Mouse (Mus musculus): ENCODE data around the gene Mbnl3. TPM values are rescaled to one million over a fixed set of nuclear protein-coding genes. Genes with fewer than 3 reads are reported as not detected.

Gene Mbnl3
- polyA plus RNA-seq (2015; fragmentation: Nextera tagmentation; extraction: Ambion mirVana): 17.8 and 18.8 TPM in 2 replicates

- Histone ChIP-seq H3K27me3 (no peaks in the 10 kb centered on the region), H3K4me3 (peak within 1 kb of the TSS; percentile 59), H3K9me3 (no peaks in the 10 kb centered on the region), H3K9ac (peak within 1 kb of the TSS; percentile 54), H3K4me2 (peak within 1 kb of the TSS; percentile 65), H3K27ac (peak within 1 kb of the TSS; percentile 91), H3K36me3 (no peaks in the 10 kb centered on the region), H3K4me1 (no peaks in the 10 kb centered on the region)
- ATAC-seq (ENCODE audit: borderline replicate concordance, extremely low read depth, low FRiP score, low TSS enrichment): no peak
- WGBS: 46% methylated on average over 11 of the region's 11 CpGs
Measured at GRCm38 (mm10) chrX:51206432-51206831, at the start of gene Mbnl3. TSS of gene Mbnl3 (minus strand) at chrX:51206532.

GRCm38 (mm10) chrX:51205548-51206324, 596 bp downstream of the Mbnl3 start:
- H3K27ac ChIP-seq: peak overlapping the region; percentile 91
- WGBS: 19% methylated on average over 57 of the region's 79 CpGs
- ATAC-seq (ENCODE audit: borderline replicate concordance, extremely low read depth, low FRiP score, low TSS enrichment): peak; percentile 69
- peak overlapping the region; percentile 59 for H3K4me3 ChIP-seq
- no peaks in the 10 kb centered on the region for H3K36me3 ChIP-seq
- H3K9me3 ChIP-seq: no peaks in the 10 kb centered on the region
- H3K27me3 ChIP-seq: no peaks in the 10 kb centered on the region
- no peaks in the 10 kb centered on the region for H3K4me1 ChIP-seq
- peak overlapping the region; percentile 65 for H3K4me2 ChIP-seq
- peak overlapping the region; percentile 54 for H3K9ac ChIP-seq

DNA sequence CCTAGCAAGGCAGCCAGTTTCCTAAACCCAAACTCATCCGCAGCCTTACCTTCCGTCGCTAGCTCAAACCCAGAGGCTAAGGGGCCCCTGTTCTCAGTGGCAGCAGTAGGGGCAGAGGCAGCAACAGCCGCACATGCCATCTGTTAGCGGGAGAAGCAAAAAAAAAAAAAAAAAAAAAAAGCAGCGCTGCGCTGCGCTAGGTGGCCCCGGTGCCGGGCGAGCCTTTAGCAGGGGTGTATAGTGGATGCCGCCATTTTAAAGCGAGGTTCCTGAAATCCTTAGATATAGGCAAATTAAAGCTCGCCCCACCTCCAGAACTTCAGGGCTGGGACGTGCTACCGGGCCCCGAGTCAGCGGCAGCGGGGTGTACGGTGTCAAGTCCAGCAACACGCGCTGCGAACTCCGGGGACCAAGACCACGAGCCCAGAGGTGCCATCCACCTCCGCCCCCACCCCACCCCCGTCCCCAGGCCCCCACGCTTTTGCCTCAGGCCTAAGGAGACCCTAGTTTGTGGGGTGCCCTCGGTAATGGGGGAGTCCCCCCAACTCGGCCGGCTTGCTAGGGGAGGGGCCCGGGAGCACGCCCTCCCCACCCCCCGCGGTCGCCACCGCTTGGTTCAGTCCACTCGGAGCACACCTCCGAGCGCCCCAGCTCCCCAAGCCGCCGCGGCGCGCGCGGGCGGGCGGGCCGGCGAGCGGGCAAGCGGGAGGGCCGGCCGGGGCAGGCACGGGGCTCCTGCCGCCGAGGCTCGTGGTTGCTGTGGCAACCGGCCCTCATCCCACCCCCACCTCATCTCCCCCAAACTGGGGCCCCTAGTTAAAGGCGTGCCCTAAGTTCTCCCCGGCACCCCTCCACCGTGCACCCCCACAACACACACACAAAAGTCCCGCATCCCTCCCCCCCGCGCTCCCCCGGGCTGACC, 1.4 kb downstream of the Mbnl3 start:
- peak overlapping the region; percentile 65 for H3K4me2 ChIP-seq
- H3K4me1 ChIP-seq: no peaks in the 10 kb centered on the region
- no peaks in the 10 kb centered on the region for H3K36me3 ChIP-seq
- no peaks in the 10 kb centered on the region for H3K9me3 ChIP-seq
- 16% methylated on average over 37 of the region's 67 CpGs for WGBS
- peak overlapping the region; percentile 59 for H3K4me3 ChIP-seq
- peak overlapping the region; percentile 54 for H3K9ac ChIP-seq
- peak; percentile 84 for ATAC-seq (ENCODE audit: borderline replicate concordance, extremely low read depth, low FRiP score, low TSS enrichment)
- H3K27me3 ChIP-seq: no peaks in the 10 kb centered on the region
- peak overlapping the region; percentile 91 for H3K27ac ChIP-seq

DNA sequence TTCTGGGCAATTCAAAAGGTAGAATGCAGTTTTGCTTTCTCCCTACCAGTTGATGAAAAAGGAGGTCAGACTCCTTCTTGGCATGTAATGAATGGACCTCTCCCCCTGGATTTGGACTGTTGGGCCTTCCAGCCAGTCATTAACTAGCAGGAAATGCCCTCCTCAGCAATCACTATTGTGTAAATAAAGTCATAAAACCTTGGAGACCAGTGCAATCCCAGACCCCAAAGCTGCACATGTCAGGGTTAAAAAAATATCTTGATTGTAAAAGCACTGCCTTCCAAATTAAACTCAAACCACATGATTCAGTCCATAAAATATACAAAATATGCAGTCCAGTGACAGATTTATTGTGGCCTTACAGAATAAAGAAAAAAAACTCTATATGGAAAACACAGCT, 9.3 kb downstream of the Mbnl3 start:
- H3K36me3 ChIP-seq: no peaks in the 10 kb centered on the region
- H3K27me3 ChIP-seq: no peaks in the 10 kb centered on the region
- no peak overlapping the region for H3K27ac ChIP-seq
- no peak for ATAC-seq (ENCODE audit: borderline replicate concordance, extremely low read depth, low FRiP score, low TSS enrichment)
- H3K9me3 ChIP-seq: no peaks in the 10 kb centered on the region
- H3K4me1 ChIP-seq: 0 out of 2 replicates have a peak, but pooled peaks cover 4% of the 10 kb centered on the region
- H3K9ac ChIP-seq: no peak overlapping the region
- no peak overlapping the region for H3K4me2 ChIP-seq
- no peak overlapping the region for H3K4me3 ChIP-seq

- Histone ChIP-seq H3K4me1 (no peaks in the 10 kb centered on the region), H3K27ac (no peak overlapping the region), H3K27me3 (no peaks in the 10 kb centered on the region), H3K9me3 (no peaks in the 10 kb centered on the region), H3K4me3 (no peak overlapping the region), H3K36me3 (no peaks in the 10 kb centered on the region), H3K4me2 (no peak overlapping the region), H3K9ac (no peak overlapping the region)
- WGBS: 26% methylated on average over 2 of the region's 2 CpGs
- ATAC-seq (ENCODE audit: borderline replicate concordance, extremely low read depth, low FRiP score, low TSS enrichment): no peak
Measured at GRCm38 (mm10) chrX:51171914-51172313, 34.4 kb downstream of the Mbnl3 start.

- Histone ChIP-seq H3K9ac (no peak overlapping the region), H3K4me1 (no peaks in the 10 kb centered on the region), H3K4me2 (no peak overlapping the region), H3K9me3 (no peaks in the 10 kb centered on the region), H3K36me3 (no peaks in the 10 kb centered on the region), H3K4me3 (no peak overlapping the region), H3K27ac (no peak overlapping the region), H3K27me3 (no peaks in the 10 kb centered on the region)
- no peak for ATAC-seq (ENCODE audit: borderline replicate concordance, extremely low read depth, low FRiP score, low TSS enrichment)
- WGBS: 62% methylated on average over 6 of the region's 6 CpGs
Measured at GRCm38 (mm10) chrX:51171413-51171812, 34.9 kb downstream of the Mbnl3 start.

DNA sequence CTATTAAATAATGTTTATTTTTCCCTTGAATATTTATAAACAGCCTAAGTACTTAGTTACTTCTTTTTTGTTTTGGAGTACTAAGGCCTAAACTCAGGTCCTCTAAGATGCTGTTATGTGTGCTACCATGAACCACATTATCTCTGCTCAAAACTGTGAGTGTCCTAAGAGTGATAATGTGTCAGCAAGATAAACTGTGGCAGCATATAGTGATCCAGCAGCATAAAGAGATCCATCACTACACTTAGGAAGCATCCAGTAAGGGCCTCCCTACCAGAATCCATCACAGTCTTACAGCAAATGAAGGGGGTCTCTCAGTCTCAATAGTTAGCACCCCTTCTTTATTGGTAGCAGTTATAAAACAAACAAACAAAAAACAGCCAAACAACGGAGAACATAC, 35.9 kb downstream of the Mbnl3 start:
- H3K4me2 ChIP-seq: no peak overlapping the region
- WGBS: 75% methylated on average over 1 of the region's 1 CpGs

GRCm38 (mm10) chrX:51169476-51170045, 36.8 kb downstream of the Mbnl3 start:
- Histone ChIP-seq H3K9me3 (no peaks in the 10 kb centered on the region), H3K9ac (no peak overlapping the region), H3K4me1 (no peaks in the 10 kb centered on the region), H3K4me3 (no peak overlapping the region), H3K27ac (no peak overlapping the region), H3K4me2 (peak overlapping the region; percentile 6; the same call in 1 of the 2 replicates), H3K27me3 (no peaks in the 10 kb centered on the region), H3K36me3 (no peaks in the 10 kb centered on the region)
- ATAC-seq (ENCODE audit: borderline replicate concordance, extremely low read depth, low FRiP score, low TSS enrichment): no peak; the same call in 1 of the 2 replicates
- 54% methylated on average over 5 of the region's 5 CpGs for WGBS

More for the DNA sequence above, 35.9 kb downstream of the Mbnl3 start:
- Histone ChIP-seq H3K27me3 (no peaks in the 10 kb centered on the region), H3K4me1 (no peaks in the 10 kb centered on the region), H3K4me3 (no peak overlapping the region), H3K9ac (no peak overlapping the region), H3K36me3 (no peaks in the 10 kb centered on the region), H3K9me3 (no peaks in the 10 kb centered on the region), H3K27ac (no peak overlapping the region)
- ATAC-seq (ENCODE audit: borderline replicate concordance, extremely low read depth, low FRiP score, low TSS enrichment): no peak

DNA sequence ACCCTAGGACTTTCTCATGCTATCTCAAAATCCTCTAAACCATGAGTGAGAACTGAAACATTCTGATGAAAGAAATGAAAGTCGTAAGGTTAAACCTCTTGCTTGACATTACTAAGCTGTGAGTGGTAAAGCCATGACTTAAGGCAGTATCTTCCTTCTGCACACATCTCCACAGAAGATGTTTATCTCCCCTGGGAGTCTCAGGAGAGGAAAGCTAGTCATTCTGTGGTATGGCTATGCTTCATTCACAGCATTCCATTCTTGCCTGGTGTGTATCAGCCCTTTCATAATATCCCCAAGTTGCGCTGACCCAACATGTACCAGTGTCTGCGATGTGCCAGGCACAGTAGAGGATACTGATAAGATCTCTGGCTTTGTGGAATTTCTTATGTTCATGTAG, 38.4 kb downstream of the Mbnl3 start:
- Histone ChIP-seq H3K4me3 (no peak overlapping the region), H3K27me3 (no peaks in the 10 kb centered on the region), H3K9me3 (no peaks in the 10 kb centered on the region), H3K4me2 (no peak overlapping the region), H3K9ac (no peak overlapping the region), H3K4me1 (no peaks in the 10 kb centered on the region), H3K36me3 (no peaks in the 10 kb centered on the region), H3K27ac (no peak overlapping the region)
- ATAC-seq (ENCODE audit: borderline replicate concordance, extremely low read depth, low FRiP score, low TSS enrichment): no peak
- 86% methylated on average over 3 of the region's 3 CpGs for WGBS

DNA sequence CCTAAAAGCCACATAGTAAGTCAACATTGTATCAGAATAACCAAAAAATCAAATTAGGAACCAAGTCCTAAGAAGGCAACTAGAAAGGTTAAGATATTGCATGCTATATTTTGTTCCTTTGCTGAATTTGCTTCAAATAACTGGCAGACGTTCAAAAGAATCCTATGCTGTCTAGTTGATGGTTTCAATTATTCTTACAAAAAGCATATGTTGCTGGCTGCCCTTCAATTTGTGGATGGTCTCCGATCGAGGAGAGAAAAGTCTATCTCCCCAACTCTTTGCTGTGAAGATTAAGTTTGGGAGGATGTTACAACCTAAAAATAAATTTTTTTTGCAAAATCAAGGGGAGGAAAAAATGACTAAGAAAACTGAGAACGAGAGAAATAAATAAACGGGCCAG, 41.6 kb downstream of the Mbnl3 start:
- WGBS: 54% methylated on average over 5 of the region's 5 CpGs
- no peaks in the 10 kb centered on the region for H3K9me3 ChIP-seq

GRCm38 (mm10) chrX:51148436-51148835, 57.9 kb downstream of the Mbnl3 start:
- Histone ChIP-seq H3K4me3 (no peak overlapping the region), H3K4me1 (no peaks in the 10 kb centered on the region), H3K4me2 (no peak overlapping the region), H3K9me3 (no peaks in the 10 kb centered on the region), H3K9ac (no peak overlapping the region), H3K27me3 (no peaks in the 10 kb centered on the region), H3K27ac (no peak overlapping the region), H3K36me3 (no peaks in the 10 kb centered on the region)
- ATAC-seq (ENCODE audit: borderline replicate concordance, extremely low read depth, low FRiP score, low TSS enrichment): no peak
- 47% methylated on average over 4 of the region's 4 CpGs for WGBS

More for the DNA sequence above, 41.6 kb downstream of the Mbnl3 start:
- Histone ChIP-seq H3K4me2 (no peak overlapping the region), H3K9ac (no peak overlapping the region), H3K4me3 (no peak overlapping the region), H3K27ac (no peak overlapping the region), H3K36me3 (no peaks in the 10 kb centered on the region), H3K27me3 (no peaks in the 10 kb centered on the region), H3K4me1 (no peaks in the 10 kb centered on the region)
- ATAC-seq (ENCODE audit: borderline replicate concordance, extremely low read depth, low FRiP score, low TSS enrichment): no peak

All from lung, embryonic 15.5 days (tissue).